Mouse (Mus musculus) intestine, embryonic 15.5 days (tissue): ENCODE data around the gene Cptp. TPM values are rescaled to one million over a fixed set of nuclear protein-coding genes. Genes with fewer than 3 reads are reported as not detected.

ENCODE experiments used
- polyA plus RNA-seq: library from polyadenylated mRNA; unstranded; fragments of >200 nt; fragmentation: Nextera tagmentation; extraction: Ambion mirVana; gene quantifications from 2 replicates; pipeline ENCODE4 v1.2.1, GENCODE M21; 2015

Gene Cptp
- polyA plus RNA-seq, 1 experiment from 2014 or later: 20.6 TPM

Other genes with a start within 250 kb of the Cptp start
- 50.2 and 53.9 TPM in 2 replicates for gene Cdk11b, start 244.6 kb downstream of the Cptp start, polyA plus RNA-seq
- gene Gm10563, start 224.0 kb downstream of the Cptp start, polyA plus RNA-seq: not detected in 2 replicates
- 36.8 and 38.0 TPM in 2 replicates for gene Mmp23, start 216.1 kb downstream of the Cptp start, polyA plus RNA-seq
- 17.8 and 22.6 TPM in 2 replicates for gene Mib2, start 200.2 kb downstream of the Cptp start, polyA plus RNA-seq
- 6.1 and 7.6 TPM in 2 replicates for gene Fndc10, start 175.1 kb downstream of the Cptp start, polyA plus RNA-seq
- 150 and 153 TPM in 2 replicates for gene Ssu72, start 164.6 kb downstream of the Cptp start, polyA plus RNA-seq
- 0.80 and 0.84 TPM in 2 replicates for gene Tmem240, start 134.6 kb downstream of the Cptp start, polyA plus RNA-seq
- 135 and 156 TPM in 2 replicates for gene Atad3a, start 108.3 kb downstream of the Cptp start, polyA plus RNA-seq
- 16.7 TPM in 2 replicates for gene Vwa1, start 94.7 kb downstream of the Cptp start, polyA plus RNA-seq
- gene Tmem88b, start 83.6 kb downstream of the Cptp start, polyA plus RNA-seq: 1.00 and 1.1 TPM in 2 replicates
- gene Ankrd65, start 79.0 kb downstream of the Cptp start, polyA plus RNA-seq: not detected in 2 replicates
- 225 and 226 TPM in 2 replicates for gene Mrpl20, start 66.6 kb downstream of the Cptp start, polyA plus RNA-seq
- gene Ccnl2, start 57.0 kb downstream of the Cptp start, polyA plus RNA-seq: 132 and 138 TPM in 2 replicates
- 169 and 171 TPM in 2 replicates for gene Aurkaip1, start 38.2 kb downstream of the Cptp start, polyA plus RNA-seq
- gene Mxra8, start 29.8 kb downstream of the Cptp start, polyA plus RNA-seq: 76.9 and 81.3 TPM in 2 replicates
- 9.9 and 11.9 TPM in 2 replicates for gene Dvl1, start 22.0 kb downstream of the Cptp start, polyA plus RNA-seq
- 0.25 and 0.51 TPM in 2 replicates for gene Tas1r3, start 6.1 kb downstream of the Cptp start, polyA plus RNA-seq
- 61.3 and 64.1 TPM in 2 replicates for gene Ints11, start 106 bp upstream of the Cptp start, polyA plus RNA-seq
- gene Pusl1, start 22.3 kb upstream of the Cptp start, polyA plus RNA-seq: 46.6 and 54.0 TPM in 2 replicates
- 12.2 and 13.7 TPM in 2 replicates for gene Acap3, start 22.4 kb upstream of the Cptp start, polyA plus RNA-seq
- gene Ube2j2, start 74.4 kb upstream of the Cptp start, polyA plus RNA-seq: 100 and 105 TPM in 2 replicates
- gene C1qtnf12, start 92.9 kb upstream of the Cptp start, polyA plus RNA-seq: 60.1 and 60.2 TPM in 2 replicates
- gene B3galt6, start 123.2 kb upstream of the Cptp start, polyA plus RNA-seq: 13.4 and 14.0 TPM in 2 replicates
- 154 and 166 TPM in 2 replicates for gene Sdf4, start 123.4 kb upstream of the Cptp start, polyA plus RNA-seq
- 0.49 and 0.52 TPM in 2 replicates for gene Tnfrsf4, start 144.4 kb upstream of the Cptp start, polyA plus RNA-seq
- gene Tnfrsf18, start 156.7 kb upstream of the Cptp start, polyA plus RNA-seq: 1.1 and 1.6 TPM in 2 replicates
- gene Ttll10, start 190.0 kb upstream of the Cptp start, polyA plus RNA-seq: 3.1 and 3.9 TPM in 2 replicates
- 22.2 and 22.8 TPM in 2 replicates for gene 9430015G10Rik, start 240.5 kb upstream of the Cptp start, polyA plus RNA-seq